In genomic region chr14:51929968-51930367, GRCm38 (mm10) we compare ENCODE assay signal across 16 mouse cellular contexts. TPM values are rescaled to one million over a fixed set of nuclear protein-coding genes. Genes with fewer than 3 reads are reported as not detected.
A peak's percentile ranks its signal among the peaks of the same experiment; 100 is the strongest.
DNase-seq lines count a peak whose midpoint lies in the region; ATAC-seq and TF ChIP-seq lines count a peak whose summit lies in the region.
"Had no signal": no experiment of that assay in that cellular context is flagged by ENCODE, and none has a peak within 500 bp of the region (broad histone marks: within the 10 kb centered on the region; RNA-seq: fewer than 3 reads in every experiment).

No protein-coding gene starts in this region.

- no peak for ATAC-seq in intestine, embryonic 16.5 days

- H3K27ac ChIP-seq in heart, adult 2 months: peak overlapping the region; percentile 62
- peak overlapping the region; percentile 63 for H3K27ac ChIP-seq in left cerebral cortex, adult 2 months
- no peak overlapping the region for H3K27ac ChIP-seq in MEL (ENCODE audit: control insufficient read depth, low read depth, low read length)
- H3K27ac ChIP-seq in intestine, embryonic 16.5 days (ENCODE audit: low read length): peak overlapping the region; percentile 60; the same call in 1 of the 2 replicates

- TF ChIP-seq CTCF in heart, adult 2 months (IDR thresholded peaks at IDR 0.05): peak; percentile 33
- no peak; the same call in 1 of the 2 replicates for TF ChIP-seq CTCF in left cerebral cortex, adult 2 months (IDR thresholded peaks at IDR 0.05)
- TF ChIP-seq CTCF in MEL (IDR thresholded peaks at IDR 0.05 in 2 of 3, conservative IDR thresholded peaks at IDR 0.05 in 1 of 3; ENCODE audit: control insufficient read depth in 1 of 3, insufficient read depth in 1 of 3, low read depth in 2 of 3, low read length in 3 of 3, poor library complexity in 1 of 3, severe bottlenecking in 1 of 3): no peak

- no peak for TF ChIP-seq POLR2A in heart, adult 2 months (IDR thresholded peaks at IDR 0.05; ENCODE audit: insufficient read depth, low read depth, low read length)
- TF ChIP-seq POLR2A in MEL (IDR thresholded peaks at IDR 0.05; ENCODE audit: control insufficient read depth in 1 of 2, insufficient read depth in 1 of 2, low read depth in 1 of 2, low read length in 2 of 2, poor library complexity in 1 of 2): no peak

- no peaks in the 10 kb centered on the region for H3K79me2 ChIP-seq in heart, adult 2 months (replicated peaks; ENCODE audit: control insufficient read depth, insufficient read depth, low read length)
- H3K79me2 ChIP-seq in MEL (ENCODE audit: control insufficient read depth, insufficient read depth, low read length, poor library complexity): no peaks in the 10 kb centered on the region

- intact Hi-C loops in heart, adult 2 months (cut with DNase I): loop anchor here (1.0 to 5.0 kb wide), 2 partner anchors 27 to 52 kb away; partner anchors contain the start of gene Arhgef40
- intact Hi-C loops in heart, postnatal 14 days (cut with DNase I): no loop called here
- intact Hi-C loops in left cerebral cortex, adult 2 months (cut with DNase I): loop anchor here (1.0 kb wide), 4 partner anchors 16 to 55 kb away; partner anchors contain the start of genes Mettl17 and Ndrg2

- peak overlapping the region; percentile 13; the same call in 1 of the 2 replicates for H3K4me2 ChIP-seq in intestine, embryonic 16.5 days (ENCODE audit: low read depth, low read length)

- no peaks in the 10 kb centered on the region for H3K36me3 ChIP-seq in heart, adult 2 months (ENCODE audit: control insufficient read depth, insufficient read depth, low read length)
- no peaks in the 10 kb centered on the region for H3K36me3 ChIP-seq in MEL (ENCODE audit: control insufficient read depth in 1 of 2, insufficient read depth in 2 of 2, low read length in 2 of 2)
- H3K36me3 ChIP-seq in intestine, embryonic 16.5 days (ENCODE audit: control insufficient read depth, insufficient read depth, low read length): no peaks in the 10 kb centered on the region

- no peaks in the 10 kb centered on the region for H3K9me3 ChIP-seq in MEL (replicated peaks; ENCODE audit: insufficient read depth, low read length)
- no peaks in the 10 kb centered on the region for H3K9me3 ChIP-seq in intestine, embryonic 16.5 days (ENCODE audit: control insufficient read depth, low read length)

- WGBS in heart, adult 2 months: 56% methylated on average over 9 of the region's 9 CpGs
- WGBS in intestine, embryonic 16.5 days: 54% methylated on average over 9 of the region's 9 CpGs

- TF ChIP-seq EP300 in heart, adult 2 months (IDR thresholded peaks at IDR 0.05; ENCODE audit: insufficient read depth, low read depth, low read length): no peak
- no peak for TF ChIP-seq EP300 in MEL (IDR thresholded peaks at IDR 0.05; ENCODE audit: low read depth in 1 of 2, low read length in 2 of 2)

- no peaks in the 10 kb centered on the region for H3K27me3 ChIP-seq in heart, adult 2 months (ENCODE audit: control insufficient read depth, insufficient read depth, low read length)
- H3K27me3 ChIP-seq in MEL (ENCODE audit: control insufficient read depth in 1 of 2, insufficient read depth in 2 of 2, low read length in 2 of 2): no peaks in the 10 kb centered on the region
- H3K27me3 ChIP-seq in intestine, embryonic 16.5 days (replicated peaks; ENCODE audit: control insufficient read depth, insufficient read depth, low read length): no peaks in the 10 kb centered on the region
- H3K27me3 ChIP-seq: Patski had no signal

- TF ChIP-seq RAD21 in MEL (IDR thresholded peaks at IDR 0.05; ENCODE audit: low read depth, low read length): no peak

- DNase-seq in heart, adult 2 months: no peak
- DNase-seq in heart, postnatal 14 days: no peak
- DNase-seq in left cerebral cortex, adult 2 months (ENCODE audit: extremely low spot score in 1 of 2, low spot score in 2 of 2): no peak
- DNase-seq in left cerebral cortex, adult 11 months (ENCODE audit: low spot score): no peak
- peak; percentile 23 for DNase-seq in MEL (ENCODE audit: low read depth, low spot score)
- DNase-seq in embryo, embryonic 10.5 days (ENCODE audit: low spot score): no peak
- DNase-seq: thymus, adult 2 months had no signal

- peak overlapping the region; percentile 42; the same call in 1 of the 2 replicates for H3K9ac ChIP-seq in heart, adult 2 months (ENCODE audit: low read depth, low read length)
- H3K9ac ChIP-seq in MEL (ENCODE audit: control insufficient read depth, low read depth, low read length, poor library complexity, severe bottlenecking): peak overlapping the region; percentile 9; the same call in 1 of the 2 replicates
- H3K9ac ChIP-seq in intestine, embryonic 16.5 days (ENCODE audit: low read depth, low read length): no peak overlapping the region

- peaks cover 7% of the 10 kb centered on the region for H3K4me1 ChIP-seq in heart, adult 2 months (ENCODE audit: control insufficient read depth, insufficient read depth, low read length)
- H3K4me1 ChIP-seq in MEL (ENCODE audit: control insufficient read depth in 1 of 2, insufficient read depth in 2 of 2, low read length in 2 of 2): no peaks in the 10 kb centered on the region
- H3K4me1 ChIP-seq in intestine, embryonic 16.5 days (ENCODE audit: control insufficient read depth, insufficient read depth, low read length): peaks cover 11% of the 10 kb centered on the region

- 0 out of 2 replicates have a peak overlapping the region, but pooled peaks have one; percentile 8 for H3K4me3 ChIP-seq in heart, adult 2 months
- H3K4me3 ChIP-seq in left cerebral cortex, adult 2 months: no peak overlapping the region
- peak overlapping the region; percentile 47 to 49 for H3K4me3 ChIP-seq in MEL (ENCODE audit: control insufficient read depth in 1 of 2, insufficient read depth in 1 of 2, low read depth in 2 of 2, low read length in 2 of 2)
- no peak overlapping the region for H3K4me3 ChIP-seq in intestine, embryonic 16.5 days (ENCODE audit: low read length)

TF ChIP-seq in MEL, 35 proteins besides CTCF, POLR2A, EP300 and RAD21:
- TF ChIP-seq RCOR1 (IDR thresholded peaks at IDR 0.05; ENCODE audit: low read depth, low read length) (no peak), ZKSCAN1 (IDR thresholded peaks at IDR 0.05; ENCODE audit: low read depth, low read length) (peak; percentile 46; the same call in 1 of the 2 replicates), MEF2A (IDR thresholded peaks at IDR 0.05; ENCODE audit: extremely low read depth, insufficient replicate concordance, low read depth, low read length, poor library complexity, severe bottlenecking) (no peak)

RNA-seq across cellular contexts. Expression of gene Rnase13, which starts 7.4 kb away (rescaled TPM):
- total RNA-seq in heart, adult 2 months (2021): not detected
- not detected in 2 replicates for polyA plus RNA-seq in heart, adult 2 months (2012; rRNA removed)
- total RNA-seq in heart, postnatal 14 days (2021): not detected
- total RNA-seq in left cerebral cortex, adult 2 months (2021): not detected
- total RNA-seq in MEL (2012; rRNA removed): not detected in 2 replicates
- not detected for polyA plus RNA-seq in MEL (2012; ENCODE audit: insufficient read depth in 1 of 2, insufficient read length in 2 of 2, low read depth in 1 of 2, low replicate concordance in 2 of 2, missing spikeins in 1 of 2)
- not detected in 2 replicates for polyA plus RNA-seq in intestine, embryonic 16.5 days (2015; fragmentation: Nextera tagmentation; extraction: Ambion mirVana)
- total RNA-seq: adrenal gland, adult 2 months; heart, adult 18-20 months; neutrophil, adult 5-6 weeks had no signal
- polyA plus RNA-seq: adrenal gland, adult 2 months; CD4-positive, CD25-positive, alpha-beta regulatory T cell, adult 4 months; kidney, embryonic 14.5 days; limb, embryonic 14.5 days; Patski; thymus, adult 2 months had no signal

RNA-seq across cellular contexts. Expression of gene Tppp2, which starts 11.7 kb away (rescaled TPM):
- not detected for total RNA-seq in heart, adult 2 months (2021)
- polyA plus RNA-seq in heart, adult 2 months (2012; rRNA removed): 0.16 and 0.32 TPM in 2 replicates
- not detected for total RNA-seq in heart, postnatal 14 days (2021)
- total RNA-seq in left cerebral cortex, adult 2 months (2021): not detected
- total RNA-seq in MEL (2012; rRNA removed): not detected in 2 replicates
- polyA plus RNA-seq in MEL (2012; ENCODE audit: insufficient read depth in 1 of 2, insufficient read length in 2 of 2, low read depth in 1 of 2, low replicate concordance in 2 of 2, missing spikeins in 1 of 2): not detected
- polyA plus RNA-seq in intestine, embryonic 16.5 days (2015; fragmentation: Nextera tagmentation; extraction: Ambion mirVana): not detected in 2 replicates
- total RNA-seq: adrenal gland, adult 2 months; heart, adult 18-20 months; layer of hippocampus, postnatal 14 days; neutrophil, adult 5-6 weeks had no signal
- polyA plus RNA-seq: adrenal gland, adult 2 months; CD4-positive, CD25-positive, alpha-beta regulatory T cell, adult 4 months; kidney, embryonic 14.5 days; limb, embryonic 14.5 days; Patski; thymus, adult 2 months had no signal

RNA-seq across cellular contexts. Expression of gene Ndrg2, which starts 16.0 kb away (rescaled TPM):
- 1,000 to 10,000 TPM; 1,274 to 1,571 TPM for total RNA-seq in heart, adult 2 months (2021)
- polyA plus RNA-seq in heart, adult 2 months (2012; rRNA removed): 2,120 and 2,574 TPM in 2 replicates
- total RNA-seq in heart, postnatal 14 days (2021): 1,000 to 10,000 TPM in 1 of 2 experiments, 100 to 1,000 TPM in 1; 982 to 1,030 TPM
- total RNA-seq in left cerebral cortex, adult 2 months (2021): 100 to 1,000 TPM; 793 to 811 TPM
- 11.2 and 17.0 TPM in 2 replicates for total RNA-seq in MEL (2012; rRNA removed)
- 10 to 100 TPM in 1 of 2 experiments, not detected in 1; 48.6 TPM for polyA plus RNA-seq in MEL (2012; ENCODE audit: insufficient read depth in 1 of 2, insufficient read length in 2 of 2, low read depth in 1 of 2, low replicate concordance in 2 of 2, missing spikeins in 1 of 2)
- 62.1 and 64.2 TPM in 2 replicates for polyA plus RNA-seq in intestine, embryonic 16.5 days (2015; fragmentation: Nextera tagmentation; extraction: Ambion mirVana)

RNA-seq across cellular contexts. Expression of gene Slc39a2, which starts 37.3 kb away (rescaled TPM):
- total RNA-seq in heart, adult 2 months (2021): under 1 TPM; 0.16 to 0.25 TPM
- polyA plus RNA-seq in heart, adult 2 months (2012; rRNA removed): 0.53 and 1.7 TPM in 2 replicates
- under 1 TPM; 0.29 to 0.44 TPM for total RNA-seq in heart, postnatal 14 days (2021)
- 10 to 100 TPM in 1 of 2 experiments, 1 to 10 TPM in 1; 6.3 to 10.0 TPM for total RNA-seq in left cerebral cortex, adult 2 months (2021)
- total RNA-seq in MEL (2012; rRNA removed): 0.07 TPM in 1 of 2 replicates, not detected in the other
- polyA plus RNA-seq in MEL (2012; ENCODE audit: insufficient read depth in 1 of 2, insufficient read length in 2 of 2, low read depth in 1 of 2, low replicate concordance in 2 of 2, missing spikeins in 1 of 2): under 1 TPM in 1 of 2 experiments, not detected in 1; 0.07 TPM
- 1.3 TPM in 2 replicates for polyA plus RNA-seq in intestine, embryonic 16.5 days (2015; fragmentation: Nextera tagmentation; extraction: Ambion mirVana)

RNA-seq across cellular contexts. Expression of gene Mettl17, which starts 45.3 kb away (rescaled TPM):
- total RNA-seq in heart, adult 2 months (2021): 10 to 100 TPM; 20.1 to 20.7 TPM
- polyA plus RNA-seq in heart, adult 2 months (2012; rRNA removed): 21.1 and 24.8 TPM in 2 replicates
- 10 to 100 TPM; 18.6 to 30.2 TPM for total RNA-seq in heart, postnatal 14 days (2021)
- total RNA-seq in left cerebral cortex, adult 2 months (2021): 10 to 100 TPM; 28.8 to 35.2 TPM
- total RNA-seq in MEL (2012; rRNA removed): 26.1 and 28.3 TPM in 2 replicates
- polyA plus RNA-seq in MEL (2012; ENCODE audit: insufficient read depth in 1 of 2, insufficient read length in 2 of 2, low read depth in 1 of 2, low replicate concordance in 2 of 2, missing spikeins in 1 of 2): 10 to 100 TPM in 1 of 2 experiments, not detected in 1; 54.4 TPM
- polyA plus RNA-seq in intestine, embryonic 16.5 days (2015; fragmentation: Nextera tagmentation; extraction: Ambion mirVana): 50.3 and 57.1 TPM in 2 replicates

Comparison
In these comparisons a context has a peak if more than half of its experiments do, and no peak if none do; other contexts are left out.
1. H3K4me3 ChIP-seq: peak in heart, adult 2 months (single experiment) and MEL (2 of 2); none in left cerebral cortex, adult 2 months (single experiment) and intestine, embryonic 16.5 days (single experiment).
2. RNA of gene Ndrg2, which starts 16.0 kb away (total RNA-seq): 1,274 to 1,571 TPM in heart, adult 2 months, 982 to 1,030 TPM in heart, postnatal 14 days and 793 to 811 TPM in left cerebral cortex, adult 2 months; 11.2 to 17.0 TPM in MEL; every median in the first group is over 10 times any median in the second.